Mouse (Mus musculus) myocyte (in vitro differentiated cells): ENCODE measurements at regions not wholly inside any gene's neighbourhood (a gene's known extent, or its start where the extent isn't known, plus 50 kb on each side); places are given as distances from the start of the nearest gene placed in this dataset.

Source experiments
- H3K27me3 ChIP-seq: one replicate; pipeline ENCODE4 v1.6.1; 2011; ENCODE audit not compliant: control insufficient read depth, insufficient read depth, insufficient read length
- H3K36me3 ChIP-seq: one replicate; pipeline ENCODE4 v1.6.1; 2011; ENCODE audit not compliant: control insufficient read depth, insufficient read depth
- H3K4me2 ChIP-seq: one replicate; pipeline ENCODE4 v1.6.1; 2011; ENCODE audit warnings: low read depth, control low read depth
- H3K4me3 ChIP-seq: one replicate; pipeline ENCODE4 v1.5.1; 2011; ENCODE audit warnings: mild to moderate bottlenecking, control low read depth, moderate library complexity
- H3K79me2 ChIP-seq: one replicate; pipeline ENCODE4 v1.6.1; 2011; ENCODE audit not compliant: control insufficient read depth, insufficient read depth
- H3ac ChIP-seq: one replicate; pipeline ENCODE4 v1.6.1; 2011; ENCODE audit not compliant: control insufficient read depth, insufficient read length
- CEBPB ChIP-seq: IDR thresholded peaks from 2 replicates; pipeline ENCODE4 v1.6.1; 2011; ENCODE audit warnings: mild to moderate bottlenecking, moderate library complexity; ENCODE audit not compliant: poor library complexity, insufficient read depth, severe bottlenecking
- E2F4 ChIP-seq: IDR thresholded peaks from one replicate; pipeline ENCODE4 v1.6.1; 2011; ENCODE audit warnings: mild to moderate bottlenecking, control low read depth, moderate library complexity; ENCODE audit not compliant: insufficient read depth
- MAX ChIP-seq: IDR thresholded peaks from one replicate; pipeline ENCODE4 v1.6.1; 2011; ENCODE audit warnings: low read depth, mild to moderate bottlenecking, control low read depth
- MYOD1 ChIP-seq, 3 experiments: IDR thresholded peaks; one replicate each; pipeline ENCODE4 v1.6.1; 2011; ENCODE audit warnings: control low read depth in 2 of 3, low read depth in 2 of 3, mild to moderate bottlenecking in 2 of 3, moderate library complexity in 1 of 3; ENCODE audit not compliant: insufficient read length in 2 of 3, control insufficient read depth in 1 of 3
- MYOG ChIP-seq, 3 experiments: IDR thresholded peaks; one replicate each; pipeline ENCODE4 v1.6.1; 2011; ENCODE audit warnings: control low read depth in 2 of 3, low read depth in 2 of 3, mild to moderate bottlenecking in 2 of 3; ENCODE audit not compliant: insufficient read length in 2 of 3, control insufficient read depth in 1 of 3, insufficient read depth in 1 of 3
- POLR2A ChIP-seq: IDR thresholded peaks from one replicate; pipeline ENCODE4 v1.6.1; 2011; ENCODE audit warnings: low read depth, mild to moderate bottlenecking, control low read depth, moderate library complexity; ENCODE audit not compliant: insufficient read length
- POLR2AphosphoS2 ChIP-seq: IDR thresholded peaks from one replicate; pipeline ENCODE4 v1.6.1; 2011; ENCODE audit warnings: low read depth, control low read depth; ENCODE audit not compliant: insufficient read length
- REST ChIP-seq: IDR thresholded peaks from one replicate; pipeline ENCODE4 v1.6.1; 2011; ENCODE audit warnings: mild to moderate bottlenecking, control low read depth, moderate library complexity; ENCODE audit not compliant: insufficient read depth, insufficient read length
- SRF ChIP-seq: IDR thresholded peaks from one replicate; pipeline ENCODE4 v1.6.1; 2011; ENCODE audit warnings: low read depth; ENCODE audit not compliant: control insufficient read depth, insufficient read length
- TCF12 ChIP-seq: IDR thresholded peaks from one replicate; pipeline ENCODE4 v1.6.1; 2011; ENCODE audit warnings: mild to moderate bottlenecking, control low read depth; ENCODE audit not compliant: poor library complexity, insufficient read depth, severe bottlenecking
- TCF3 ChIP-seq: IDR thresholded peaks from one replicate; pipeline ENCODE4 v1.6.1; 2011; ENCODE audit warnings: low read depth, control low read depth; ENCODE audit not compliant: insufficient read length
- USF1 ChIP-seq: IDR thresholded peaks from one replicate; pipeline ENCODE4 v1.6.1; 2011; ENCODE audit warnings: low read depth, mild to moderate bottlenecking, control low read depth, moderate library complexity

GRCm38 (mm10) chr13:84751576-84752490 lies 437.4 kb upstream of the Ccnh start:
- Histone ChIP-seq H3ac (no peak overlapping the region), H3K4me3 (no peak overlapping the region), H3K4me2 (no peak overlapping the region), H3K27me3 (no peaks in the 10 kb centered on the region), H3K79me2 (no peaks in the 10 kb centered on the region), H3K36me3 (no peaks in the 10 kb centered on the region)
- no peak for TF ChIP-seq TCF12
- TF ChIP-seq SRF = no peak
- TF ChIP-seq POLR2A = no peak

- Histone ChIP-seq H3K4me2 (no peak overlapping the region), H3K4me3 (no peak overlapping the region), H3ac (no peak overlapping the region), H3K36me3 (no peaks in the 10 kb centered on the region), H3K79me2 (no peaks in the 10 kb centered on the region), H3K27me3 (no peaks in the 10 kb centered on the region)
- TF ChIP-seq REST (no peak), POLR2A (no peak), TCF3 (no peak), USF1 (no peak), MYOD1 (IDR thresholded peaks at IDR 0.05; ENCODE audit: control insufficient read depth in 1 of 3, insufficient read length in 2 of 3, low read depth in 2 of 3) (no peak), CEBPB (no peak), SRF (no peak), TCF12 (no peak), POLR2AphosphoS2 (no peak), E2F4 (no peak), MAX (no peak), MYOG (IDR thresholded peaks at IDR 0.05; ENCODE audit: control insufficient read depth in 1 of 3, insufficient read depth in 1 of 3, insufficient read length in 2 of 3, low read depth in 2 of 3) (no peak)
Measured at GRCm38 (mm10) chr13:84752491-84752820, 436.8 kb upstream of the Ccnh start.

- H3K36me3 ChIP-seq = no peaks in the 10 kb centered on the region
- no peak overlapping the region for H3K4me2 ChIP-seq
- H3K79me2 ChIP-seq = no peaks in the 10 kb centered on the region
- no peaks in the 10 kb centered on the region for H3K27me3 ChIP-seq
- no peak overlapping the region for H3ac ChIP-seq
- H3K4me3 ChIP-seq = no peak overlapping the region
- TF ChIP-seq MAX (no peak), REST (no peak), POLR2A (no peak), TCF3 (no peak), E2F4 (no peak), MYOD1 (IDR thresholded peaks at IDR 0.05; ENCODE audit: control insufficient read depth in 1 of 3, insufficient read length in 2 of 3, low read depth in 2 of 3) (no peak), USF1 (no peak), TCF12 (no peak), MYOG (IDR thresholded peaks at IDR 0.05; ENCODE audit: control insufficient read depth in 1 of 3, insufficient read depth in 1 of 3, insufficient read length in 2 of 3, low read depth in 2 of 3) (no peak), POLR2AphosphoS2 (no peak)
Measured at GRCm38 (mm10) chr13:84753751-84754500, 435.3 kb upstream of the Ccnh start.

GRCm38 (mm10) chr13:84754821-84755725 lies 434.1 kb upstream of the Ccnh start:
- Histone ChIP-seq H3K4me3 (no peak overlapping the region), H3K36me3 (no peaks in the 10 kb centered on the region), H3K4me2 (no peak overlapping the region), H3ac (no peak overlapping the region), H3K79me2 (no peaks in the 10 kb centered on the region), H3K27me3 (no peaks in the 10 kb centered on the region)
- TF ChIP-seq MYOD1 (IDR thresholded peaks at IDR 0.05; ENCODE audit: control insufficient read depth in 1 of 3, insufficient read length in 2 of 3, low read depth in 2 of 3) = no peak
- TF ChIP-seq REST = no peak
- no peak for TF ChIP-seq E2F4
- no peak for TF ChIP-seq POLR2A
- no peak for TF ChIP-seq POLR2AphosphoS2
- no peak for TF ChIP-seq MYOG (IDR thresholded peaks at IDR 0.05; ENCODE audit: control insufficient read depth in 1 of 3, insufficient read depth in 1 of 3, insufficient read length in 2 of 3, low read depth in 2 of 3)
- TF ChIP-seq TCF12 = no peak
